In the genomic region with DNA sequence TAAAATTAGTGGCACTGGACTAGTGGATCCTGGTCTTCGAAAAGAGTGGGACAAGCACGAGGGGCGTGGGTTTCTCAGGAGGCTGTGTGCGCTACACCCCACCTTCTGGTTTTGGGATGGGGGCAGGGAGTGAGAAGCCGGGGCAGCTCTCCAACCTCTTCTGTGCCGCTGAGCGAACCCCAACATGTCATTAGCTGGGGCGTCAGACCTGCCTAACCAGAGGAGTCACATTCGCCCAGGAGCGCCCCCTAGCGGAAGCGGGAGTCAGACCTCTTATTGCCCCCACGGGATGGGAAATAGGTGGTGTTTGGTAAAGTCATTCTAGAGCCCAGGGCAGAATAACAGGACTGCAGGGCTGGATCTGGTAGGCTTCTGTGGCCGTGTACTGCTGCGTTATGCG, we compare ENCODE assay signal across 8 mouse cellular contexts. TPM values are rescaled to one million over a fixed set of nuclear protein-coding genes. Genes with fewer than 3 reads are reported as not detected.
DNase-seq lines count a peak whose midpoint lies in the region; ATAC-seq lines count a peak whose summit lies in the region.

No protein-coding gene starts in this region.

- DNase-seq in frontal cortex, postnatal 25 days (ENCODE audit: low spot score in 2 of 2) = peak; percentile 39 to 60
- peak; percentile 69 to 79 for DNase-seq in cerebellum, postnatal 14 days
- peak; percentile 77 for DNase-seq in gastrocnemius, postnatal 14 days
- DNase-seq in induced T-regulatory cell, adult 2 months (ENCODE audit: low read depth) = peak; percentile 94
- DNase-seq in left cerebral cortex, postnatal 4 days = peak; percentile 64
- peak; percentile 63 for DNase-seq in mesoderm, embryonic 11.5 days (ENCODE audit: low read depth, low spot score)
- DNase-seq in spleen, postnatal 10 days (ENCODE audit: low spot score in 2 of 2) = peak; percentile 79 to 93

- intact Hi-C loops in gastrocnemius, postnatal 14 days (cut with DNase I; ENCODE audit: low total_unique reads) = no loop called here
- intact Hi-C loops in left cerebral cortex, postnatal 4 days (cut with DNase I) = no loop called here

- ATAC-seq in frontal cortex, adult (ENCODE audit: low TSS enrichment) = no peak

RNA-seq across cellular contexts. Expression of a gene that starts 2.2 kb away (rescaled TPM):
- 1 to 10 TPM; 1.7 to 2.9 TPM for total RNA-seq in gastrocnemius, postnatal 14 days (2021)
- total RNA-seq in left cerebral cortex, postnatal 4 days (2021) = 1 to 10 TPM; 6.0 to 6.4 TPM

RNA-seq across cellular contexts. Expression of a gene that starts 2.4 kb away (rescaled TPM):
- total RNA-seq in gastrocnemius, postnatal 14 days (2021) = 1 to 10 TPM; 7.4 to 8.2 TPM
- total RNA-seq in left cerebral cortex, postnatal 4 days (2021) = 10 to 100 TPM; 15.9 to 18.7 TPM

RNA-seq across cellular contexts. Expression of a gene that starts 17.1 kb away (rescaled TPM):
- total RNA-seq in gastrocnemius, postnatal 14 days (2021) = 10 to 100 TPM; 26.7 to 28.7 TPM
- 10 to 100 TPM; 60.1 to 70.9 TPM for total RNA-seq in left cerebral cortex, postnatal 4 days (2021)

RNA-seq across cellular contexts. Expression of a gene that starts 20.1 kb away (rescaled TPM):
- 1 to 10 TPM; 6.1 to 7.8 TPM for total RNA-seq in gastrocnemius, postnatal 14 days (2021)
- total RNA-seq in left cerebral cortex, postnatal 4 days (2021) = 10 to 100 TPM; 46.1 to 62.8 TPM

RNA-seq across cellular contexts. Expression of a gene that starts 42.2 kb away (rescaled TPM):
- total RNA-seq in gastrocnemius, postnatal 14 days (2021) = under 1 TPM in 1 of 2 experiments, not detected in 1; 0.11 TPM
- 1 to 10 TPM; 1.2 to 1.3 TPM for total RNA-seq in left cerebral cortex, postnatal 4 days (2021)
